Mouse (Mus musculus): ENCODE data around the gene Enho. TPM values are rescaled to one million over a fixed set of nuclear protein-coding genes. Genes with fewer than 3 reads are reported as not detected.

Gene Enho
- 28.0 TPM for polyA plus RNA-seq (2014; fragmentation: Illumina TruSeq; extraction: RNeasy Lipid Tissue Mini Kit (QIAGEN cat#74804); ENCODE audit: insufficient read depth, low read depth, low replicate concordance)

GRCm38 (mm10) chr4:41639913-41640507 lies at the start of gene Enho:
Gene Enho, minus strand, starts transcription at chr4:41640324.

Other genes with a start within 250 kb of the Enho start
- gene Kif24, start 175.4 kb downstream of the Enho start, polyA plus RNA-seq (2014; fragmentation: Illumina TruSeq; extraction: RNeasy Lipid Tissue Mini Kit (QIAGEN cat#74804); ENCODE audit: insufficient read depth, low read depth, low replicate concordance) = 0.29 TPM
- gene Nudt2, start 175.2 kb downstream of the Enho start, polyA plus RNA-seq (2014; fragmentation: Illumina TruSeq; extraction: RNeasy Lipid Tissue Mini Kit (QIAGEN cat#74804); ENCODE audit: insufficient read depth, low read depth, low replicate concordance) = 18.8 TPM
- gene AI464131, start 137.2 kb downstream of the Enho start, polyA plus RNA-seq (2014; fragmentation: Illumina TruSeq; extraction: RNeasy Lipid Tissue Mini Kit (QIAGEN cat#74804); ENCODE audit: insufficient read depth, low read depth, low replicate concordance) = 4.4 TPM
- 53.2 TPM for gene 1110017D15Rik, start 123.0 kb downstream of the Enho start, polyA plus RNA-seq (2014; fragmentation: Illumina TruSeq; extraction: RNeasy Lipid Tissue Mini Kit (QIAGEN cat#74804); ENCODE audit: insufficient read depth, low read depth, low replicate concordance)
- gene Fam219a, start 70.8 kb downstream of the Enho start, polyA plus RNA-seq (2014; fragmentation: Illumina TruSeq; extraction: RNeasy Lipid Tissue Mini Kit (QIAGEN cat#74804); ENCODE audit: insufficient read depth, low read depth, low replicate concordance) = 17.5 TPM
- gene Dnaic1, start 70.5 kb downstream of the Enho start, polyA plus RNA-seq (2014; fragmentation: Illumina TruSeq; extraction: RNeasy Lipid Tissue Mini Kit (QIAGEN cat#74804); ENCODE audit: insufficient read depth, low read depth, low replicate concordance) = 8.7 TPM
- 2.6 TPM for gene Cntfr, start 56.8 kb upstream of the Enho start, polyA plus RNA-seq (2014; fragmentation: Illumina TruSeq; extraction: RNeasy Lipid Tissue Mini Kit (QIAGEN cat#74804); ENCODE audit: insufficient read depth, low read depth, low replicate concordance)
- gene Il11ra1, start 59.7 kb upstream of the Enho start, polyA plus RNA-seq (2014; fragmentation: Illumina TruSeq; extraction: RNeasy Lipid Tissue Mini Kit (QIAGEN cat#74804); ENCODE audit: insufficient read depth, low read depth, low replicate concordance) = 95.7 TPM
- 41.4 TPM for gene Rpp25l, start 73.2 kb upstream of the Enho start, polyA plus RNA-seq (2014; fragmentation: Illumina TruSeq; extraction: RNeasy Lipid Tissue Mini Kit (QIAGEN cat#74804); ENCODE audit: insufficient read depth, low read depth, low replicate concordance)
- gene Dctn3, start 82.8 kb upstream of the Enho start, polyA plus RNA-seq (2014; fragmentation: Illumina TruSeq; extraction: RNeasy Lipid Tissue Mini Kit (QIAGEN cat#74804); ENCODE audit: insufficient read depth, low read depth, low replicate concordance) = 75.4 TPM
- gene Arid3c, start 90.8 kb upstream of the Enho start, polyA plus RNA-seq (2014; fragmentation: Illumina TruSeq; extraction: RNeasy Lipid Tissue Mini Kit (QIAGEN cat#74804); ENCODE audit: insufficient read depth, low read depth, low replicate concordance) = not detected
- 25.0 TPM for gene Galt, start 114.9 kb upstream of the Enho start, polyA plus RNA-seq (2014; fragmentation: Illumina TruSeq; extraction: RNeasy Lipid Tissue Mini Kit (QIAGEN cat#74804); ENCODE audit: insufficient read depth, low read depth, low replicate concordance)
- gene Sigmar1, start 115.8 kb upstream of the Enho start, polyA plus RNA-seq (2014; fragmentation: Illumina TruSeq; extraction: RNeasy Lipid Tissue Mini Kit (QIAGEN cat#74804); ENCODE audit: insufficient read depth, low read depth, low replicate concordance) = 29.9 TPM
- gene Ccl27a, start 133.9 kb upstream of the Enho start, polyA plus RNA-seq (2014; fragmentation: Illumina TruSeq; extraction: RNeasy Lipid Tissue Mini Kit (QIAGEN cat#74804); ENCODE audit: insufficient read depth, low read depth, low replicate concordance) = 27.6 TPM

All from lung, adult 10 weeks (tissue).